Mouse (Mus musculus) lung, adult 2 months (tissue): ENCODE measurements around the gene Mfsd8.

Experiments
- CTCF ChIP-seq: fragments of 200-500 bp; IDR thresholded peaks from 2 replicates; pipeline ENCODE4 v1.5.1; 2011; ENCODE audit warnings: mild to moderate bottlenecking, low read length, control low read depth; ENCODE audit not compliant: insufficient read depth
- POLR2A ChIP-seq: fragments of 200-500 bp; IDR thresholded peaks from 2 replicates; pipeline ENCODE4 v1.6.1; 2011; ENCODE audit warnings: low read depth, mild to moderate bottlenecking, control low read depth, low read length, borderline replicate concordance; ENCODE audit errors: extremely low read depth

- TF ChIP-seq POLR2A (no peak), CTCF (no peak)
Observed at GRCm38 (mm10) chr3:40800373-40800823, 46.3 kb downstream of the Mfsd8 start.
